Mouse (Mus musculus) large intestine, adult 2 months (tissue): ENCODE results near the gene Spop. TPM values are rescaled to one million over a fixed set of nuclear protein-coding genes. Genes with fewer than 3 reads are reported as not detected.

Experiments used
- DNase-seq: peaks from one replicate; pipeline ENCODE4 v3.0.0-alpha.2; 2012; ENCODE audit warnings: low read depth, low spot score
- WGBS: fragments of 180-500 bp; shearing (Covaris S2); methylation state at CpG from one replicate; pipeline ENCODE4 v1.1.7; 2018; 5-methylcytosine and 5-hydroxymethylcytosine counted together
- polyA plus RNA-seq: library from polyadenylated mRNA; depleted of rRNA; stranded (reverse); fragments of >200 nt; gene quantifications from 2 replicates; pipeline ENCODE4 v1.2.3, GENCODE M21; 2012

Spop gene
- polyA plus RNA-seq, 1 experiment, result 28.2 TPM

GRCm38 (mm10) chr11:95411453-95412013 is 2.3 kb upstream of the Spop start:
- DNase-seq, result no peak
- WGBS, result 52% methylated on average over 6 of the region's 6 CpGs

- 79% methylated on average over 3 of the region's 3 CpGs for WGBS
- no peak for DNase-seq
Observed at GRCm38 (mm10) chr11:95412615-95413014, 1.3 kb upstream of the Spop start.

GRCm38 (mm10) chr11:95414536-95415161 is 769 bp downstream of the Spop start:
- DNase-seq, result peak; percentile 76
- under 1% methylated on average over 28 of the region's 28 CpGs for WGBS

- no peak for DNase-seq
Observed at GRCm38 (mm10) chr11:95415931-95416330, 2.1 kb downstream of the Spop start.

- no peak for DNase-seq
- WGBS, result 66% methylated on average over 5 of the region's 5 CpGs
Observed at GRCm38 (mm10) chr11:95417341-95417740, 3.5 kb downstream of the Spop start.

GRCm38 (mm10) chr11:95420880-95421435 is 7.1 kb downstream of the Spop start:
- 52% methylated on average over 2 of the region's 2 CpGs for WGBS
- no peak for DNase-seq

GRCm38 (mm10) chr11:95423505-95423904 is 9.6 kb downstream of the Spop start:
- WGBS, result 81% methylated on average over 3 of the region's 3 CpGs
- DNase-seq, result no peak

GRCm38 (mm10) chr11:95431344-95431743 is 17.5 kb downstream of the Spop start:
- DNase-seq, result no peak
- WGBS, result 79% methylated on average over 2 of the region's 2 CpGs

GRCm38 (mm10) chr11:95432194-95432593 is 18.3 kb downstream of the Spop start:
- no peak for DNase-seq
- WGBS, result 96% methylated on average over 2 of the region's 2 CpGs

GRCm38 (mm10) chr11:95445371-95445770 is 31.5 kb downstream of the Spop start:
- WGBS, result 38% methylated on average over 2 of the region's 2 CpGs
- no peak for DNase-seq

- DNase-seq, result no peak
- WGBS, result 94% methylated on average over 6 of the region's 6 CpGs
Observed at GRCm38 (mm10) chr11:95446580-95447305, 32.9 kb downstream of the Spop start.

- no peak for DNase-seq
- 74% methylated on average over 3 of the region's 3 CpGs for WGBS
Observed at GRCm38 (mm10) chr11:95448346-95448745, 34.5 kb downstream of the Spop start.

- WGBS, result 44% methylated on average over 8 of the region's 8 CpGs
- DNase-seq, result no peak
Observed at GRCm38 (mm10) chr11:95455331-95455730, 41.5 kb downstream of the Spop start.

GRCm38 (mm10) chr11:95460872-95461271 is 47.0 kb downstream of the Spop start:
- 67% methylated on average over 2 of the region's 2 CpGs for WGBS

GRCm38 (mm10) chr11:95462168-95462567 is 48.3 kb downstream of the Spop start:
- WGBS, result 95% methylated on average over 3 of the region's 3 CpGs
- DNase-seq, result no peak

More at GRCm38 (mm10) chr11:95460872-95461271, 47.0 kb downstream of the Spop start:
- DNase-seq, result no peak

GRCm38 (mm10) chr11:95467731-95468130 is 53.9 kb downstream of the Spop start:
- DNase-seq, result no peak
- WGBS, result 67% methylated on average over 1 of the region's 1 CpGs

GRCm38 (mm10) chr11:95472942-95473341 is 59.1 kb downstream of the Spop start:
- 88% methylated on average over 2 of the region's 2 CpGs for WGBS

GRCm38 (mm10) chr11:95473456-95473855 is 59.6 kb downstream of the Spop start:
- no peak for DNase-seq
- WGBS, result 87% methylated on average over 1 of the region's 1 CpGs

More at GRCm38 (mm10) chr11:95472942-95473341, 59.1 kb downstream of the Spop start:
- DNase-seq, result no peak

GRCm38 (mm10) chr11:95476323-95476722 is 62.4 kb downstream of the Spop start:
- no peak for DNase-seq
- WGBS, result 79% methylated on average over 7 of the region's 7 CpGs

GRCm38 (mm10) chr11:95479458-95479857 is 65.6 kb downstream of the Spop start:
- DNase-seq, result no peak
- 91% methylated on average over 4 of the region's 4 CpGs for WGBS

GRCm38 (mm10) chr11:95480662-95481061 is 66.8 kb downstream of the Spop start:
- WGBS, result 88% methylated on average over 4 of the region's 4 CpGs
- no peak for DNase-seq
